Mouse (Mus musculus): ENCODE measurements around the gene Hadhb.
A peak's percentile ranks its signal among the peaks of the same experiment; 100 is the strongest.

Hadhb gene

GRCm38 (mm10) chr5:30233042-30233441 lies 78.0 kb downstream of the Hadhb start:
- peak; percentile 29 for DNase-seq (ENCODE audit: low read depth, low spot score)

- no peak for DNase-seq (ENCODE audit: low read depth, low spot score)
These were observed 78.9 kb downstream of the Hadhb start for GRCm38 (mm10) chr5:30233979-30234378.
